Mouse (Mus musculus) midbrain, embryonic 15.5 days (tissue): Measurements from ENCODE around the gene Rabgap1l. TPM values are rescaled to one million over a fixed set of nuclear protein-coding genes. Genes with fewer than 3 reads are reported as not detected.

Source experiments
- ATAC-seq: fragments of 200-750 bp; cut with Nextera tagmentation; replicated peaks from 2 replicates; pipeline ENCODE4 v1.8.0; 2017; ENCODE audit warnings: moderate TSS enrichment
- H3K27ac ChIP-seq: fragments of 300-500 bp; sonication (generic); 2 replicates; pipeline ENCODE4 v1.5.1; 2015; ENCODE audit warnings: mild to moderate bottlenecking, inconsistent platforms
- H3K27me3 ChIP-seq: fragments of 300-500 bp; sonication (generic); replicated peaks from 2 replicates; pipeline ENCODE4 v1.6.1; 2015; ENCODE audit warnings: inconsistent platforms
- H3K36me3 ChIP-seq: fragments of 300-500 bp; sonication (generic); replicated peaks from 2 replicates; pipeline ENCODE4 v1.6.1; 2015; ENCODE audit warnings: inconsistent platforms
- H3K4me1 ChIP-seq: fragments of 300-500 bp; sonication (generic); 2 replicates; pipeline ENCODE4 v1.6.1; 2015; ENCODE audit warnings: inconsistent platforms
- H3K4me2 ChIP-seq: fragments of 300-500 bp; sonication (generic); 2 replicates; pipeline ENCODE4 v1.6.1; 2015; ENCODE audit warnings: inconsistent platforms, mild to moderate bottlenecking, moderate library complexity
- H3K4me3 ChIP-seq: fragments of 300-500 bp; sonication (generic); 2 replicates; pipeline ENCODE4 v1.5.1; 2015; ENCODE audit warnings: mild to moderate bottlenecking, inconsistent platforms
- H3K9ac ChIP-seq: fragments of 300-500 bp; sonication (generic); 2 replicates; pipeline ENCODE4 v1.6.1; 2015; ENCODE audit warnings: mild to moderate bottlenecking, inconsistent platforms
- H3K9me3 ChIP-seq: fragments of 300-500 bp; sonication (generic); 2 replicates; pipeline ENCODE4 v1.6.1; 2016; ENCODE audit warnings: inconsistent platforms
- WGBS: fragments of 180-500 bp; shearing (Covaris S2); methylation state at CpG from one replicate; pipeline ENCODE4 v1.1.7; 2015; ENCODE audit warnings: mixed read lengths; 5-methylcytosine and 5-hydroxymethylcytosine counted together
- polyA plus RNA-seq: library from polyadenylated mRNA; unstranded; fragments of >200 nt; fragmentation: Nextera tagmentation; extraction: Ambion mirVana; gene quantifications from 2 replicates; pipeline ENCODE4 v1.2.1, GENCODE M21; 2015

Rabgap1l gene
- 32.9 and 38.3 TPM in 2 replicates for polyA plus RNA-seq

DNA sequence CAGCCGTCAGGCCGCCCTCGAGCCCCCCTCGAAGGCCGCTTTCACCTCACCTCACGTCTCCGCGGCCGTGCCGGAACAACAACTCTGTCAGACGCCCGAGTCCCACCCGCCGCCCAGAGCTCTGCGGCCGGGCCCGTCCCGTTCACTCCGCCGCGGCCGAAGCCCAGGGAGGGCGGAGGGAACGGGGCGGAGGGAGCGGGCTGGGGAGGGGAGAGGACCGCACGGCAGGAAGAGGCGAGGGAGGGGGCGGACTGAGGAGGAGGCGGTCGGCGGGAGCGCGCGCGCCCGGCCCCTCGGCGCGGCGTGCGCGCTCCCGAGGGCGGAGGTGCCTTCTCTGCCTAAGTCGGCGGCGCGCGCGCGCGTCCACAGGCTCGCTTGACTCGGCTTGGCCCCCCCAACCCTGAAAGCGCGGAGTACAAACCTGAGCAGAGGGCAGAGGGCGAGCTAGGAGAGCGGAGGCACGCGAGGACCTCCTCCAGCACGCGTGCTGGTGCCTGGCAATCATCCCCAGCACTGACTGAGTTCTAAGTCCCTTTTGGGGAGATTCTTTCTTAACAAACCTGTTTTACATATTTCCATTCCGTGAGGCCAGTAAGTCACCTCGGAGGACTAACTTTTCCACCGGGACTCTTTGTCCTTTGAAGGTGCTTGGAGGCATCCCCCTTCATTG lies at the start of gene Rabgap1l:
Gene Rabgap1l, minus strand, starts transcription at position 526 of the 670 bp plus-strand sequence.
- H3K27me3 ChIP-seq = no peaks in the 10 kb centered on the region
- under 1% methylated on average over 45 of the region's 67 CpGs for WGBS
- no peaks in the 10 kb centered on the region for H3K9me3 ChIP-seq
- peak within 1 kb of the TSS; percentile 79 for H3K9ac ChIP-seq
- peak; percentile 98 for ATAC-seq
- peak within 1 kb of the TSS; percentile 86 for H3K4me3 ChIP-seq
- H3K4me2 ChIP-seq = peak within 1 kb of the TSS; percentile 98
- peaks cover 11% of the 10 kb centered on the region for H3K4me1 ChIP-seq
- no peaks in the 10 kb centered on the region for H3K36me3 ChIP-seq
- peak within 1 kb of the TSS; percentile 40 for H3K27ac ChIP-seq

DNA sequence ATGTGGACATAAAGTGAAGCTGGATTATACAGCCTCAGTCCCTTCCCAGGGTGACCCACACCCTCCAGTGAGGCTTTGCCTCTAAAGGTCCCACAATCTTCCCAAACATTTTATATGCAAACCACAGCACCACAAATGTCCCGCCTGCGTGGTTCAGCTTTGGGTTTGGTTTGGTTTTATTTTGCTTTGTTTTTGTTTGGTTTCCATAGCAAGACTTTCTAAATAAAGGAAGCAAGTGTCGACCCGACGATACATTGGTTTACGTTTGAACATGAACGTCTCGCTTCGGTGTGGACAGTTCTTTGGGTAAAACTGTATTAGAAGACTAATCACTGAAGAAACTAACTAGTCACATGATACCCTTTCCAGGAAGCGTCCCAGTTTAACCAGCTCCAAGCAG lies 49.6 kb upstream of the Rabgap1l start:
- no peak overlapping the region for H3K4me2 ChIP-seq
- ATAC-seq = no peak
- 88% methylated on average over 10 of the region's 10 CpGs for WGBS

DNA sequence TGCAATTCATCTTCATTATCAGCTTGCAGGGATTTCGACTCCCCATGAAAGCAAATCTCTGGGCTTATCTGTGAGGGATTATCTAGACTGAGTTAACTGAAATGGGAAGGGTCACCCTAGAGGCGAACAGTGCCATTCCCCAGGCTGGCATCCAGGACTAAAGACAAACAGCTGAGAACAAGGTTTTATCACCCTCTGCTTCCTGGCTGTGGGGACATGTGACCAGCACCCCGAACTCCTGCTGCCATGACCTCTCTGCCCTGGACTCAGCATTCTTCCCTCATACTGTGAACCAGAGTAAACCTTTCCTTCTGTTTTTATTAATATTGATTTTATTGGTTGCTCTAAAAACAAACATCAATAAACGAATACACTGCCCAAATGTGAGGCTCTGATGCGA lies 47.6 kb upstream of the Rabgap1l start:
- no peak overlapping the region for H3K27ac ChIP-seq
- WGBS = 79% methylated on average over 5 of the region's 5 CpGs
- ATAC-seq = no peak

More for the DNA sequence above, 49.6 kb upstream of the Rabgap1l start:
- no peaks in the 10 kb centered on the region for H3K4me1 ChIP-seq
- no peak overlapping the region for H3K27ac ChIP-seq
- H3K4me3 ChIP-seq = no peak overlapping the region
- no peaks in the 10 kb centered on the region for H3K9me3 ChIP-seq
- no peaks in the 10 kb centered on the region for H3K36me3 ChIP-seq
- H3K9ac ChIP-seq = no peak overlapping the region
- H3K27me3 ChIP-seq = no peaks in the 10 kb centered on the region

DNA sequence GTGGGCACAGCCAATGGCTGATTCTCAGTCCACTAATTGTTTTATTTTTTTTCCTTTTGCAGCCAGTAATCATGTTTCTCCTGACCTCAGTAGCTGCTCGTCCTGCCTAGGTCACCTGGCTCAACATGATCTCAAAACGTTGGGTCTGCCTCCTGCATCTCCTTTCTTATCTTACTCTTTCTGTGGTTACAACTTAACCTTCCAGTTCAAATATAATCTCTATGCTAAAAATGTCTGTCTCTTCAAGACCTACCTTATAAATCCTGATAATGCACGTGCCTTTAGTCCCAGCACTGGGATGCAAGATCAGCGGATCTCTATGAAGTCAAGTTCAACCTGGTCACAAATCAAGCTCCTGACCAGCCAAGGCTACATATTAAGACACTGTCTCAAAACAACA lies 46.1 kb upstream of the Rabgap1l start:
- Histone ChIP-seq H3K9ac (no peak overlapping the region), H3K4me3 (no peak overlapping the region), H3K27ac (no peak overlapping the region), H3K9me3 (no peaks in the 10 kb centered on the region), H3K27me3 (no peaks in the 10 kb centered on the region), H3K4me2 (no peak overlapping the region), H3K4me1 (no peaks in the 10 kb centered on the region), H3K36me3 (no peaks in the 10 kb centered on the region)
- ATAC-seq = no peak
- WGBS = 83% methylated on average over 4 of the region's 4 CpGs

More for the DNA sequence above, 47.6 kb upstream of the Rabgap1l start:
- no peak overlapping the region for H3K4me3 ChIP-seq
- no peaks in the 10 kb centered on the region for H3K9me3 ChIP-seq
- no peaks in the 10 kb centered on the region for H3K36me3 ChIP-seq
- H3K4me1 ChIP-seq = no peaks in the 10 kb centered on the region
- no peak overlapping the region for H3K4me2 ChIP-seq
- no peaks in the 10 kb centered on the region for H3K27me3 ChIP-seq
- no peak overlapping the region for H3K9ac ChIP-seq

DNA sequence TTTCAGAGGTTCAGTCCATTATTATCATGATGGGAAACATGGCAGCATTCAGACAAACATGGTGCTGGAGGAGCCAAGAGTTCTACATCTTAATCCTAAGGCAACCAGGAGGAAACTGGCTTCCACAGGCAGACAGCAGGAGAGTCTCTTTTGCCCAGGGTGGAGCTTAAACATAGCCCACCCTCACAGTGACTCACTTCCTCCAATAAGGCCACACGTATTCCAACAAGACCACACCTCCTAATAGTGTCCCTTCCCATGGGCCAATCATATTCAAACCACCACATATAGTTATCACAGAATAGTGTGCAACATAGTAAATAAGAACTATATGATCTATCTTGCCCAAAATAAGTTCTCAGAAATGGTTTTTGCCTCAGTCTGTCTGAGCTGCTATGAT lies 41.4 kb upstream of the Rabgap1l start:
- H3K27ac ChIP-seq = no peak overlapping the region
- 89% methylated on average over 1 of the region's 1 CpGs for WGBS
- H3K4me3 ChIP-seq = no peak overlapping the region

DNA sequence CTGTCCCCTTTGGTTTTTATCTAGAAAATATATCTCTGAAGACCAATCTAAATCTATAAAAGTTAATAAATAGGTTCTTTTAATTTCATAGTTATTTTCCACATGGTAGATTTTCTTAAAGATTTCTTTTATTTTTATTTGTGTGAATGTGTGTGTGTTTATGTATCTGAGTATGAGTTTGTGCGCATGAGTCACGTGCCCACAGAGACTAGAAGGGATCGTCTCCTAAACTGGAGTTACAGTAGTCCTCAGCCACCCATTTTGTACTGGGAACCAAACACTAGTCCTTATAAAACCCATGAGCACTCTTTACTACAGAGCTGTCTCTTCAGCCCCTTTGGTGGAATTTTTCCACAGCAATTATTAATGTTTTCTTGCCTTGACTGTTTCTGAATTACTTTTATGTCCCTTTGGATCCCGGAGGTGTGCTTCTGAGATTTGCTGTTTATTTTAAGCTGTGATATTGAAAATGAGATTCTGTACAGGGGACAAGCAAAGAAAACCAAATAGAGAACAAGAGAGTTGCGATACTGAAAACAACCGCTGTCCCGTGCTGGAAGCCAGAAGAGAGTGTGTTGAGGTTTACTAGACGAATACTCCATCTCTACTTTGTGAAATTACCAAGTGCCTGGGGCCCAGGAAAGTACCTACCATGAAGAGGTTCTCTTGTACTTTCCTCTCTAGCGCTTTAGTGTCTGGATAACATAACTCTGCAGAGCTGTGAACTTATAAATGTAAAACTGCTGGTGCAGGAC lies 39.4 kb upstream of the Rabgap1l start:
- H3K9me3 ChIP-seq = no peaks in the 10 kb centered on the region
- WGBS = 91% methylated on average over 9 of the region's 9 CpGs
- H3K9ac ChIP-seq = no peak overlapping the region
- no peak overlapping the region for H3K4me3 ChIP-seq
- H3K27ac ChIP-seq = no peak overlapping the region
- H3K27me3 ChIP-seq = no peaks in the 10 kb centered on the region
- no peaks in the 10 kb centered on the region for H3K4me1 ChIP-seq
- H3K36me3 ChIP-seq = no peaks in the 10 kb centered on the region
- H3K4me2 ChIP-seq = no peak overlapping the region
- no peak for ATAC-seq

More for the DNA sequence above, 41.4 kb upstream of the Rabgap1l start:
- Histone ChIP-seq H3K9ac (no peak overlapping the region), H3K4me1 (no peaks in the 10 kb centered on the region), H3K36me3 (no peaks in the 10 kb centered on the region), H3K9me3 (no peaks in the 10 kb centered on the region), H3K4me2 (no peak overlapping the region), H3K27me3 (no peaks in the 10 kb centered on the region)
- ATAC-seq = no peak

DNA sequence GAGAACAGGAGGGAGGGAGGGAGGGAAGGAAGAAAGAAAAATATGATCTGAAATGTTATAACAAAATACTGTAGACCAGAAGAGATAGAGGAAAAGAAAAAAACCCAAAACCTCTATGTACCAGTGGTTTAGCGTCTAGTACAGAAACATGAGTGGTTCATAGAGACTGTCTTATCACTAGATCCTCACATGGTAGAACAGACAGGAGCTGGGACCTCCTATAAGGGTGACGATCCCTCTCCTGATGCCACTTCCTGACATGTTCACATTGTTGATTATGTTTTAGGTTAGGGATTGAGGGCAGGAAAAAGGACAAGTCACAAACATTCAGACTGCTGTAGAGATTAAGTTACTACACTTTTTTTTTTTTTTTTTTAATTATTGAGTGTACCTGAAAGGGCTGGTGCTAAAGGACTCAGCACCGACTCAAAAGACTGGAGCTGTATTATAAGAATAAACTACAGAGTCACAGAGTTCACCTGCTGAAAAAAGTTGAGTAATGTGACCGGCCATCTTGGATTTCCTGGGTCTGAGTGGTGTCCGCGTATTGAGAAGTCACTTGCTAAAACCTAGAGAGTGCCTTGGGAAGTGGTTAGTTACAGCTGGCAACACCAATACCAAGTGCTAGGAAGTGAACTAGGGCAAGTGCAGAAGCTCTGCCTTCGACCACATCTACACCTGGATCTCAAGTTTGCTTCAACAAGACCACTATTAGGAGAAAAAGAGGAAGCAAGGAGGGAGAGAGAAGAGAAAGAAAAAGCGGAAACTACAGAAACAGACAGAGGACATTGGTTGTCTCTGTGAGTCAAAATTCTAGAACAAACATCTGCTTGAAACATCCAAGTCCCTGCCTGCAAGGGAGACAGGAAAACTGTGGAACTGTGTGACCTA lies 37.8 kb upstream of the Rabgap1l start:
- no peaks in the 10 kb centered on the region for H3K9me3 ChIP-seq
- 92% methylated on average over 8 of the region's 8 CpGs for WGBS
- no peaks in the 10 kb centered on the region for H3K27me3 ChIP-seq
- H3K4me1 ChIP-seq = no peaks in the 10 kb centered on the region
- no peak overlapping the region for H3K9ac ChIP-seq
- H3K4me3 ChIP-seq = no peak overlapping the region
- ATAC-seq = no peak
- no peak overlapping the region for H3K4me2 ChIP-seq
- no peak overlapping the region for H3K27ac ChIP-seq
- H3K36me3 ChIP-seq = no peaks in the 10 kb centered on the region

DNA sequence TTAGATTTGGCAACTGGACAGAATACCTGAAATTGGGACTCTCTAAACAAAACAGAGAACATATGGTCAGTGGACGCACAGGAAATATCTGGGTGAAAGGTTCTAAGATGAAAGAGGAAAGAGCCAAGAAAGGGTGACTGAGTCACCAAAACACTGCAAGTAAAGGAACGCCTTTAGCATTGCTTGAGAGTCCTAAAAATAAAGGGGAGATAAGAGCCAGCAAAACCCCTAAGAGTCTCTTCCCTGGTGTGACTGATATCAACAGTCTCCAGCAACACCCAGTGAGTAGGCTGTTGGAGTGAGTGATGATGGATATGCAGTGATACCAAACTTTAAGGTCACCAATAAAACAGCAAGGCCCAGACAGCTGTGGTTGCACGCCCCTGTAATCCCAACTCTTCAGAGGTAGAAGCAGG lies 32.4 kb upstream of the Rabgap1l start:
- ATAC-seq = no peak
- no peak overlapping the region for H3K27ac ChIP-seq
- H3K4me2 ChIP-seq = no peak overlapping the region

DNA sequence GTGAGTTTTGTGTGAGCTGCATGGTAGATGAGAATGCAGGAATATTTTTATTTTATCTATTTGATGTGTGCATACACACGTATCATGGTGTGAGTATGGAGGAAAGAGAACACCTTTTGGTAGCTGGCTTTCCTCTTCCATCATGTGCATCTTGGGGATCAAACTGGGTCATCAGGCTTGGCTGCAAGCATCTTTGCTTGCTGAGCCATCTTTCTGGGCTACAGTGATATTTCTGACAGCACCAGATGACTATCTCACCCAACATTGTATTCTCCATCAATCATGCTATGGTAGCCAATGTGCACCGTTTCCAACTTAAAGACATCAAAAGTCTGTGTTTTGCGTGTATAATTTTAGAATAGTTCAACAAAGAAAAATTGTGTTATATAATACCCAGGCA lies 30.6 kb upstream of the Rabgap1l start:
- Histone ChIP-seq H3K4me1 (no peaks in the 10 kb centered on the region), H3K4me3 (no peak overlapping the region), H3K9ac (no peak overlapping the region), H3K27ac (no peak overlapping the region), H3K27me3 (no peaks in the 10 kb centered on the region), H3K4me2 (no peak overlapping the region), H3K36me3 (no peaks in the 10 kb centered on the region), H3K9me3 (no peaks in the 10 kb centered on the region)
- ATAC-seq = no peak
- WGBS = 97% methylated on average over 3 of the region's 3 CpGs

More for the DNA sequence above, 32.4 kb upstream of the Rabgap1l start:
- 86% methylated on average over 3 of the region's 3 CpGs for WGBS
- Histone ChIP-seq H3K4me3 (no peak overlapping the region), H3K9me3 (no peaks in the 10 kb centered on the region), H3K36me3 (no peaks in the 10 kb centered on the region), H3K4me1 (no peaks in the 10 kb centered on the region), H3K27me3 (no peaks in the 10 kb centered on the region), H3K9ac (no peak overlapping the region)

DNA sequence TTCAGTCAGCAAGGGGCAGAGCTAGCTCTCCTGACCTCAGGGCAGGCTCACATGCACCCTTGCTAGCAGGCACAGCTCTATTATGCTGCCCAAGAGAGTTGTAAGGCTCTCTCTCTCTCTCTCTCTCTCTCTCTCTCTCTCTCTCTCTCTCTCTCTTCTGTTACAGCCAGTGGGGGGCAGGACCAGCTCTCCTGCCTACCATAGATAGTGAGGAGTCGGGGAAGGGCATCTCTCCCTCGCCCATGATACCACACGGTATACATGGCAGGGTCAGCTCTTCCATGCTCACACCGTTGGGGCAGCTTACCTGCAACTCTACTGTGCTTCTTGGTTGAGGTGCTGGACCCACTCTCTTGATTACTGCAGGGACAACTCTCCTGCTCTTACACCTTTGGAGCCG lies 21.2 kb upstream of the Rabgap1l start:
- Histone ChIP-seq H3K4me3 (no peak overlapping the region), H3K27ac (no peak overlapping the region), H3K4me2 (no peak overlapping the region), H3K27me3 (no peaks in the 10 kb centered on the region), H3K9ac (no peak overlapping the region), H3K36me3 (no peaks in the 10 kb centered on the region), H3K4me1 (no peaks in the 10 kb centered on the region), H3K9me3 (no peaks in the 10 kb centered on the region)
- 88% methylated on average over 5 of the region's 5 CpGs for WGBS
- ATAC-seq = no peak

DNA sequence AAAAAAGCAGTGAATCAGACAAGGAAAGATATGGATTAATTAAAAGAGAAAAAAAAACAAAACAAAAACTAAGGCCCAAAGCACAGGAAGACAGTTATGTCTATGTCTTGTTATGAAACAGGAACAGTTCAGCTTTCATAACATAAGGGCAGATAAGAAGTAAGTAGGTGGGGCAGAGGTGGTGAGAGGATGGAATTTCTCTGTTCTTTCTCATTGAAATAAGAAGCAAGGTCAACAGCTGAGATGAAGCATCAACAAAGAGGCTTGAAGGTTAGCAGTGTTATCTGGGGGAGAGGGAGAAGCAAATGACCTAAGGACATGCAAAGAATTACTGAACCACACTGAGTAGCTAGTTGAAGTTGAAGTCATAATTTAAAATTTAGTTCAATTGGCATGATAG lies 19.4 kb upstream of the Rabgap1l start:
- Histone ChIP-seq H3K4me1 (no peaks in the 10 kb centered on the region), H3K9me3 (no peaks in the 10 kb centered on the region), H3K27me3 (no peaks in the 10 kb centered on the region), H3K36me3 (no peaks in the 10 kb centered on the region), H3K27ac (no peak overlapping the region), H3K4me3 (no peak overlapping the region), H3K9ac (no peak overlapping the region), H3K4me2 (no peak overlapping the region)
- no peak for ATAC-seq

DNA sequence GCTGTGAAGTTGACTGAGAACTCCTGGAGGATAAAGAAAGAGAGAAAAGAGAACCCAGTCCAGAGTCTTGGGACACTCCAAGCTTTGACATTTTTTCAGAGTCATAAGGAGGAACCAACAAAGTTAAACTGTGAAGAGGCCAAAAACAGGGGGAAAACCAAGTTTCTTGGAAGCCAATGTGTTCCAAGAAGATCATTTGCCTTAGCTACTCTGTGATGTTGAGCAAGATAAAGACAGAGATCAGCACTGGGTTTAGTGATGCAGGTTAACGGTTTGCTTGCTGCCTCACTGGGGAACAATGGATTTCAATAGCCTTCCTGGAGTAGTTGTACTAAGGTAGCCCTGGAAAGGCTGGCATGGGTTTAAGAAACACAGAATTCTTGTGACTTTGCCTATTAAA lies 18.9 kb upstream of the Rabgap1l start:
- ATAC-seq = no peak
- H3K4me2 ChIP-seq = no peak overlapping the region
- no peaks in the 10 kb centered on the region for H3K4me1 ChIP-seq
- no peaks in the 10 kb centered on the region for H3K36me3 ChIP-seq
- no peak overlapping the region for H3K9ac ChIP-seq
- H3K27me3 ChIP-seq = no peaks in the 10 kb centered on the region
- H3K27ac ChIP-seq = no peak overlapping the region
- WGBS = 67% methylated on average over 1 of the region's 1 CpGs
- H3K9me3 ChIP-seq = no peaks in the 10 kb centered on the region
- H3K4me3 ChIP-seq = no peak overlapping the region
